Mouse (Mus musculus): Measurements from ENCODE around the gene Bend7. TPM values are rescaled to one million over a fixed set of nuclear protein-coding genes. Genes with fewer than 3 reads are reported as not detected.

Gene Bend7
- 6.3 and 6.8 TPM in 2 replicates for polyA plus RNA-seq (2014; fragmentation: Nextera tagmentation; extraction: Ambion mirVana)

DNA sequence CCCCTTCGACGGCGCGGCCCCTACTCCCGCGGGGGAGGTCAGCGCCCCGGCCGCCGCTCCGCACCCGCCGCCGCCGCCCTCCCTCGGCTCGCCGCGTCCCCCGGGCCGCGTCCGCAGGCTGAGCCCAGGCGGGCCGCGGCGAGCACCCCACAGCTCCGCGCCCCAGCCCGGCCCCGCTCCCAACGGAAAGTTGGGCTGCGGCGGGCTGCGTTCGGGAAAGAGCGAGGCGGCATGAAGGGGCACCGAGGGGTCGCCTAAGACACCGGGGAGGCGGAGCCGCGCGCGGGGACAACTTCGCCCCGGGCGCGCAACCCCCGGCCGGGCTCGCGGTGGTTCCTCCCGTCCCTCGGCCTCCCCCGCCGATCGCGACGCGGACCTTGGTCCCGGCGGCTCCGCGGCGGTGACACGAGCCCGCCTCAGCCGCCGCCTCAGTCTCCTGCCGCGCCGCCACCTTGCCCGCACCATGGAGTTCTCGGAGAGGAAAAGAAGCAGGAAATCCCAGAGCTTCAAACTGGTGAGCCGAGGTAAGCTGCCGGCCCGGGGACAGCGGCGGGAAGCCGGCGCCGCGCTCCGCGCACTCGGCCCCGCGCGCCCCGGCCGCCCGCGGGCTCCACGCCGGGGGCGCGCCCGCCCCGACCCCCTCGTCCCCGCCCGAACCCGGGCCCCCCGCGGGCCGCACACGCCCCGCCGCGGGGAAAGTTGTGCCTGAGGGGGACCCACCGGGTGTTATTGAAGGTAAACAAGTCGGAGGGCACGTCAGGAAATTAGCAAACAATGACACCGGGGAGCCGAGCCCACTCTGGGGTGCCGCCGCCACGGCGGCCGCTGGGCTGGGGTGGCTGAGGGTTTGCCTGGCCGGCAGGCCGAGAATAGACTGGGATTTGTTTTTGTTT, at the start of gene Bend7:
Gene Bend7 (plus strand): TSS at position 63 of the 893 bp plus-strand sequence.
- 0 out of 2 replicates have a peak, but pooled peaks cover 3% of the 10 kb centered on the region for H3K27me3 ChIP-seq (ENCODE audit: control insufficient read depth, insufficient read depth, low read length)
- WGBS = under 1% methylated on average over 93 of the region's 124 CpGs
- H3K4me1 ChIP-seq (ENCODE audit: control insufficient read depth, insufficient read depth, low read length) = peaks cover 7% of the 10 kb centered on the region; the same call in 1 of the 2 replicates
- peak; percentile 80 for ATAC-seq (ENCODE audit: low FRiP score, low TSS enrichment)
- peak within 1 kb of the TSS; percentile 88 for H3K4me2 ChIP-seq (ENCODE audit: low read length)
- H3K9ac ChIP-seq (replicated peaks; ENCODE audit: low read length) = peak within 1 kb of the TSS; percentile 78
- peak within 1 kb of the TSS; percentile 83 for H3K27ac ChIP-seq (replicated peaks; ENCODE audit: low read depth, low read length)
- H3K4me3 ChIP-seq (replicated peaks; ENCODE audit: low read depth, low read length) = peak within 1 kb of the TSS; percentile 80
- peak; percentile 76 for DNase-seq
- H3K9me3 ChIP-seq (ENCODE audit: control insufficient read depth, low read length) = no peaks in the 10 kb centered on the region
- H3K36me3 ChIP-seq (ENCODE audit: control insufficient read depth, insufficient read depth, low read length) = no peaks in the 10 kb centered on the region

DNA sequence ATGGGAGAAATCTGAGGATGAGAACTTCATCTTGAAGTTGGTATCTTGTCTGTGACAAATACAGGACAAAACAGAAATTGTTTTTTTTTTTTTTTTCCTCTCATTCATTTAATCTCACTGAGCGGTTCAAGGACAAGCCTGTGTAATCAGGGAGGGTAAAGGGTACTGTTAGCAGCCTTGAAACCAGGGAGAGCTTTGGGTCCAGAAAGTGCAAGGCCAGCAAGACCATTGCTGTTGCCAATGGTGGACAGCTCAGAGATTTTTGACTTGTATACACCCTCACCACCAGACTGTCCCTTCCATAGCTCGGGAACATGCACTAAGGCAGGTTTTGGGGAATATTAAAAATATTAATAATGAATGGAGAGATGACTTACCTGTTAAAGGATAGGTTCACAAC, 49.0 kb upstream of the Bend7 start:
- Histone ChIP-seq H3K27ac (replicated peaks; ENCODE audit: low read depth, low read length) (no peak overlapping the region), H3K9me3 (ENCODE audit: control insufficient read depth, low read length) (no peaks in the 10 kb centered on the region), H3K4me3 (replicated peaks; ENCODE audit: low read depth, low read length) (no peak overlapping the region), H3K27me3 (ENCODE audit: control insufficient read depth, insufficient read depth, low read length) (no peaks in the 10 kb centered on the region), H3K36me3 (ENCODE audit: control insufficient read depth, insufficient read depth, low read length) (no peaks in the 10 kb centered on the region), H3K4me1 (ENCODE audit: control insufficient read depth, insufficient read depth, low read length) (no peaks in the 10 kb centered on the region), H3K9ac (replicated peaks; ENCODE audit: low read length) (no peak overlapping the region), H3K4me2 (ENCODE audit: low read length) (no peak overlapping the region)
- 84% methylated on average over 2 of the region's 2 CpGs for WGBS
- DNase-seq (no peak), ATAC-seq (ENCODE audit: low FRiP score, low TSS enrichment) (no peak)

DNA sequence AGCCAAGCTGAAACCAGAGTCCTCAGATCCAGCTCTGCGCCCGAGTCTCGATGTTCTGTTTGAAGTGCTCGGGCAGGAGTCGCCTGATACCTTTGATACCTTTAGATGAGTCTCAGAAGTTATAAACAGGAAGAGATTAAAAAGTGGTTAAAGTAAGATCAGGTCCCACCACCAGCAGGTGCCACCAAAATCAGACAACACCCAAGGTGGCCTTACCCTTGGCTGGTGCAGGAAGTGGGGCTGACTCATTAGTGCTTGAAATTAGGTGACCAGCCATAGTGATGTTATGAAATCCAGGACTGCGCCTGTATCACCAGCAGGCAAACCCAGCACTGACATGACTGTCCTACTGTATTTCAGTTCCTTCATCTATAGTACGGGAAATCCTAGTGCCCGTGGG, 47.9 kb upstream of the Bend7 start:
- Histone ChIP-seq H3K27ac (replicated peaks; ENCODE audit: low read depth, low read length) (no peak overlapping the region), H3K4me2 (ENCODE audit: low read length) (no peak overlapping the region), H3K4me1 (ENCODE audit: control insufficient read depth, insufficient read depth, low read length) (no peaks in the 10 kb centered on the region), H3K9me3 (ENCODE audit: control insufficient read depth, low read length) (no peaks in the 10 kb centered on the region), H3K27me3 (ENCODE audit: control insufficient read depth, insufficient read depth, low read length) (no peaks in the 10 kb centered on the region), H3K36me3 (ENCODE audit: control insufficient read depth, insufficient read depth, low read length) (no peaks in the 10 kb centered on the region), H3K4me3 (replicated peaks; ENCODE audit: low read depth, low read length) (no peak overlapping the region), H3K9ac (replicated peaks; ENCODE audit: low read length) (no peak overlapping the region)
- DNase-seq (no peak), ATAC-seq (ENCODE audit: low FRiP score, low TSS enrichment) (no peak)
- 95% methylated on average over 8 of the region's 8 CpGs for WGBS

DNA sequence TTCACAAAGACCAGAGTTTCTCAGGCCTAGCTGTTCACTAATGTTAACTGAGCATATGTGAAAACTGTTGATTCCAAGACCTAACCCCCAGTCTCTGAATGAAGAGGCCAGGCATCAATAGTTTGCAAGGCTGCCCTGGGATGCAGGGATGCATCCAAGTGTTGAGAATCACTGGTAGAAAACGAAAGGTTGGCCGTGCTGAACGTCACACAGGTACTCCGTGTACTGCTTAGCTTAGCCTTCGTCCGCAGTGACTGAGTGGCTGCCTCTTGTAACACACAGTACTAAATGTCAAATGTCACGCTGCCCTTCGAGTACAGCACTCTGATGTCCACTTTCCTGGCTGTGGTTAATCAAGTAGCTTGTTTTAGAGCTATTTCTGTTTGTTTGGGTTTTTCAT, 46.0 kb upstream of the Bend7 start:
- no peak overlapping the region for H3K4me3 ChIP-seq (replicated peaks; ENCODE audit: low read depth, low read length)
- no peak overlapping the region for H3K9ac ChIP-seq (replicated peaks; ENCODE audit: low read length)
- H3K9me3 ChIP-seq (ENCODE audit: control insufficient read depth, low read length) = no peaks in the 10 kb centered on the region
- DNase-seq = no peak
- H3K4me1 ChIP-seq (ENCODE audit: control insufficient read depth, insufficient read depth, low read length) = no peaks in the 10 kb centered on the region
- H3K27ac ChIP-seq (replicated peaks; ENCODE audit: low read depth, low read length) = no peak overlapping the region
- no peaks in the 10 kb centered on the region for H3K27me3 ChIP-seq (ENCODE audit: control insufficient read depth, insufficient read depth, low read length)
- ATAC-seq (ENCODE audit: low FRiP score, low TSS enrichment) = no peak
- no peaks in the 10 kb centered on the region for H3K36me3 ChIP-seq (ENCODE audit: control insufficient read depth, insufficient read depth, low read length)
- H3K4me2 ChIP-seq (ENCODE audit: low read length) = no peak overlapping the region
- 86% methylated on average over 8 of the region's 8 CpGs for WGBS

DNA sequence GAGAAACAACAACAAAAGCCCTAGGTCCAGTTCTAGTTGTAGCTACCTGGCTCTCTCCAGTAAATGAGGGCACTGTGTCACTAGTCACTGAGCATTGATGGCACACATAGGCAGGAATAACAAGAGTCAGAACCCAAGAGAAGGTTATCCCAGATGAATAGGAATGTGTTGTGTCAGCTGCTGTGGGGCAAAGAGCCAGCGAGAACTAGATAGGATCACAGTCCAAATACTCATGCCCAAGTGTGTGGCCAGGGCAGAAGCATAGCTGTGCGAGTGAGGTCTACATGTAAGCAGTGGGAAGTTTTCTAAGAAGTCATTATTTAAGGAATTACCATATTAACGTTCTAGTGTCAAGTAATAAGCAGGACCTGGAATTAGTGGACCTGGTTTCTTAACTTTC, 37.7 kb upstream of the Bend7 start:
- DNase-seq (no peak), ATAC-seq (ENCODE audit: low FRiP score, low TSS enrichment) (no peak)
- no peaks in the 10 kb centered on the region for H3K4me1 ChIP-seq (ENCODE audit: control insufficient read depth, insufficient read depth, low read length)
- H3K36me3 ChIP-seq (ENCODE audit: control insufficient read depth, insufficient read depth, low read length) = no peaks in the 10 kb centered on the region
- H3K9ac ChIP-seq (replicated peaks; ENCODE audit: low read length) = no peak overlapping the region
- H3K9me3 ChIP-seq (ENCODE audit: control insufficient read depth, low read length) = no peaks in the 10 kb centered on the region
- H3K27me3 ChIP-seq (ENCODE audit: control insufficient read depth, insufficient read depth, low read length) = no peaks in the 10 kb centered on the region
- H3K4me3 ChIP-seq (replicated peaks; ENCODE audit: low read depth, low read length) = no peak overlapping the region
- no peak overlapping the region for H3K4me2 ChIP-seq (ENCODE audit: low read length)
- WGBS = 87% methylated on average over 3 of the region's 3 CpGs
- no peak overlapping the region for H3K27ac ChIP-seq (replicated peaks; ENCODE audit: low read depth, low read length)

DNA sequence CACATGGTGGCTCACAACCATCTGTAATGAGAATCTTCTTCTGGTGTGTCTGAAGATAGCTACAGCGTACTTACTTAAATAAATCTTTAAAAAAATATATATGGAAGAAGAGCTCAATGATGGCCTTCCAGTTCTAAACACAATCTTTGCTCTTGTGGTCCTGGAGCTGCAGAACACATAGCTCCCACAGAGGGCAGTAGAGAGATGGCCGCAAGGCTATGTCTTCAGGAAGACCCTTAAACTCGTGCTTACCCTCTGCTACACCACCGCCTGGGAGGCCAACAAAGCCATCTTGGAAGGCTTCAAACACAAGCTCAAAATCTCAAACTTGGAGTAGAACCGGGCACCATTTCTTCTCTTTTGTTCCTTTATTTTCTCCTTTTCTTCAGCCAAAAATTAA, 6.4 kb upstream of the Bend7 start:
- WGBS = 52% methylated on average over 5 of the region's 5 CpGs
- no peak for ATAC-seq (ENCODE audit: low FRiP score, low TSS enrichment)

DNA sequence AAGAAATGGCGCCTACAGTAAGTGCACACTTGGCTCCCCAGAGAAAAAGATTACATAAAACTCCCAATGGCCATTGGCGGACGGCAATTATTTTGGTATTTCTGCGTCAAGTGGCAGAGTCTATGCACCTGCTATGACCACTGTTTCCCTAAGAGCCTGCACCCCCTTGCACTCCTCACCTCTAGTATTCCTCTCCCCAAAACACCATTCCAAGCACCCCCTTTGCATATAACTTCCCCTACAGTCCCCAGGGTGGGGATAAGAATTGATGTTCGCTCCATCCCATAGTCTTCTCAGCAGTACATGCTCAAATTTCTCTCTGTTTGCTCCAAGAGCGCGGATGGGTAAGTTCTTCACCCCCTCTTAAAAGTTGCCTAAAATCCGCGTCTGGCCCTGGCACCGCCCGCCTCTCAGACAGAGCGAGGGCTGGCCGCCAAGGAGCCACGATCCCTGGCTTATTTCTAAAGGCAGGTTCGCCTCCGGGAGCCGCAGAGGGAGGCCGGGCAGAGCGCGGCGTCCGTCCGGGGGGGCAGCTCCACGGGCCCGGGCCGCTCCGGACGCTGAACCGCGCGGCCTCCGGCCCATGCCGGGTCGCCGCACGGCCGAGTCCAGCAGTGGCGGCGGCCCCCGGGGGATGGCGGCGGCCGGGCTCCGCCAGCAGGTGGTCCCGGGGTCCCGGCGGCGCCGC, 406 bp upstream of the Bend7 start:
- Histone ChIP-seq H3K27me3 (ENCODE audit: control insufficient read depth, insufficient read depth, low read length) (0 out of 2 replicates have a peak, but pooled peaks cover 3% of the 10 kb centered on the region), H3K9me3 (ENCODE audit: control insufficient read depth, low read length) (no peaks in the 10 kb centered on the region), H3K9ac (replicated peaks; ENCODE audit: low read length) (peak overlapping the region; percentile 78), H3K4me1 (ENCODE audit: control insufficient read depth, insufficient read depth, low read length) (peaks cover 7% of the 10 kb centered on the region; the same call in 1 of the 2 replicates), H3K27ac (replicated peaks; ENCODE audit: low read depth, low read length) (peak overlapping the region; percentile 83), H3K4me3 (replicated peaks; ENCODE audit: low read depth, low read length) (peak overlapping the region; percentile 80), H3K36me3 (ENCODE audit: control insufficient read depth, insufficient read depth, low read length) (no peaks in the 10 kb centered on the region), H3K4me2 (ENCODE audit: low read length) (peak overlapping the region; percentile 88)
- DNase-seq (peak; percentile 65), ATAC-seq (ENCODE audit: low FRiP score, low TSS enrichment) (peak; percentile 74)
- WGBS = 2% methylated on average over 47 of the region's 49 CpGs

More for the DNA sequence above, 6.4 kb upstream of the Bend7 start:
- DNase-seq = peak; percentile 19
- Histone ChIP-seq H3K9me3 (ENCODE audit: control insufficient read depth, low read length) (no peaks in the 10 kb centered on the region), H3K27ac (replicated peaks; ENCODE audit: low read depth, low read length) (no peak overlapping the region), H3K36me3 (ENCODE audit: control insufficient read depth, insufficient read depth, low read length) (no peaks in the 10 kb centered on the region), H3K9ac (replicated peaks; ENCODE audit: low read length) (no peak overlapping the region), H3K4me2 (ENCODE audit: low read length) (no peak overlapping the region), H3K27me3 (ENCODE audit: control insufficient read depth, insufficient read depth, low read length) (0 out of 2 replicates have a peak, but pooled peaks cover 3% of the 10 kb centered on the region), H3K4me3 (replicated peaks; ENCODE audit: low read depth, low read length) (no peak overlapping the region), H3K4me1 (ENCODE audit: control insufficient read depth, insufficient read depth, low read length) (no peaks in the 10 kb centered on the region)

DNA sequence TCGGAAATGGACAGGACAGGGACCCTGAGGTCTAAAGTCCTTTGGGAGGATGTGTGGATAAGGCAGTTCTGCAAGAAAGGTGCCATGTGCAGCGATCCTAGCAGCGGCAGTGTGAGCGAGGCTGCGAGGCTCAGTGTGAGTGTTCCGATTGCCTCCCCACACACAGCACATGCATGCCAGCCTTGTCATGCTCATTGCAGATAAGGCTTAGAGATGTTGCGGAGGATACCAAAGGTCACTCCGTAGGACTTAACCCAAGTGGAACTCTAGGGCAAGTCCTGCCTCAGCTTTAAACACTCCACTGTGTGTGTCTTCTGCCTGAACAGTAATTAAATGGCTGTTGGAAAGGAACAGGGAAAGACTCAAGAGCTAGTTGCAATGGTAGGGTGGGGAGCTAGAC, 5.5 kb downstream of the Bend7 start:
- H3K4me2 ChIP-seq (ENCODE audit: low read length) = no peak overlapping the region
- H3K4me1 ChIP-seq (ENCODE audit: control insufficient read depth, insufficient read depth, low read length) = peaks cover 7% of the 10 kb centered on the region; the same call in 1 of the 2 replicates
- H3K27ac ChIP-seq (replicated peaks; ENCODE audit: low read depth, low read length) = no peak overlapping the region
- whole genome bisulfite sequencing = 95% methylated on average over 8 of the region's 8 CpGs
- ATAC-seq (ENCODE audit: low FRiP score, low TSS enrichment) = no peak
- no peak overlapping the region for H3K9ac ChIP-seq (replicated peaks; ENCODE audit: low read length)
- H3K9me3 ChIP-seq (ENCODE audit: control insufficient read depth, low read length) = no peaks in the 10 kb centered on the region
- no peaks in the 10 kb centered on the region for H3K27me3 ChIP-seq (ENCODE audit: control insufficient read depth, insufficient read depth, low read length)
- no peak for DNase-seq
- H3K4me3 ChIP-seq (replicated peaks; ENCODE audit: low read depth, low read length) = no peak overlapping the region
- no peaks in the 10 kb centered on the region for H3K36me3 ChIP-seq (ENCODE audit: control insufficient read depth, insufficient read depth, low read length)
